Mouse (Mus musculus): ENCODE results near the gene Ang.

The Ang gene

DNA sequence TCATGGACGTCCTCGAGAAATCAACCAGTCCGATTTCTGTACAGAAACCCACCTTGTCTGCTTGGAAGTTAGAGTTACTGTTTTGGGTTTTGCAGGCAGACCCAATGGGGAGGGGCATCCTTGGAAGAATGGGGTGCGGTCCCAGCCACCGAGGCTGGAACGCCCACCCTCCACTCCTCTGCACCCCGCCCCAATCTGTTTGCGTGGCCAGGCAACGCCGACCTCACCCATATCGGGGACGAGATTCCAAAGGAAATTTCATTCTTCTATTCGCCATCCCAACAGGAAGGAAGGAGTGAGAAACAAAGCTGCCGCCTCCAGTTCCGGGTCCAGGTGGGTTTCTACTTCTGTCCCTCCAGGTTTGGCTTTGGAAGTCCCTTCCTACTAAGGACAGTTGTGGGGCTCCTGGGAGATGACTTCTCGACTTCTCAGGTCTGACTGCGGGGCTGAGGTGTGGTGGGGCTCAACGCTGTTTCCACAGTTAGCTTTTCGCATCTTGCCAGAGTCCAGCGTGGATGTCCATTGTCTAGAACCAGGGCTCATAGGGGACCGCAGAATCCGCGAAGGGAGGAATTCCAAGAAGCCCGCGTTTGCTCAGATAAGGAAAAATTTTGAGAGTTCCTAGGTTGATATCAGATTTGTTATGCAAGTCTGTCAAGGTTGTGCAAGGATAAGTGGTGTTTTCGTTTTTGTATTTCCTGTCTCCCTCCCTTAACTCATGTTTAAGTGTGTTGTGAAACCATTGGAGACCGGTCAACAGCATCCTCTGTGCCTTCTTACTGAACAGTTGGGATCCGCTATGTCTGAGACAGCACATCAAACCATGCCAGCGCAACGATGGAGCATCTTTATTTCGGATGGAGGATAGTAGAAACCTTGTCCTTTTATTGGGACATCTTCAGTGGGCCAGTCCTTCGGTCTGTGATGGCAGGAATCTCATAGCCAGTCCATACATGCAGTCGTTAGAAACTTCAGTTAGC is at the start of gene Ang, which contains the start of gene Rnase4:
Gene Ang (plus strand): TSS at position 230 of the 980 bp plus-strand sequence.
Gene Rnase4 (plus strand): TSS at position 157 of the 980 bp plus-strand sequence.
- DNase-seq = peak; percentile 79 to 85

DNA sequence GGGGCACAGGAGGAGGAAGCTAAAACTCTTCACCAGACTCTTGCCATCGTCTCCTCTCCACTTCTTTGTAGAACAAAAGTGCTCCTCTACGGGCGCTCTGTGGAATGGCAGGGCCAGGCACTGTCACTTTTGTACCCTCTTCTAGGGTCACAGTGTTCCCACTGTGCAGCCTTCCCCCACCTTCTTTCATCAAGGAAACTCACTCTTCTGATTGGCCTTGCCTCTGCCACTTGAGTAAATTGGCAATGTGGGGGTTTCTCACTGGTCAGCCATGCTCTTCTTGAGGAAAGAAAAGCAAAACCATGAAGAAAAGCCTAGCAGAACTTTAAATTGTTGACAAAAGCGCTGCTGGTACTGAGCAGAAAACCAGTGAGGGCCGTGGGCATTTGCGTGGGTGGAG is 49.2 kb upstream of the Ang start, which contains the start of gene Rnase9:
Gene Rnase9 (minus strand): TSS at position 101 of the 400 bp plus-strand sequence.
- no peak for DNase-seq

DNA sequence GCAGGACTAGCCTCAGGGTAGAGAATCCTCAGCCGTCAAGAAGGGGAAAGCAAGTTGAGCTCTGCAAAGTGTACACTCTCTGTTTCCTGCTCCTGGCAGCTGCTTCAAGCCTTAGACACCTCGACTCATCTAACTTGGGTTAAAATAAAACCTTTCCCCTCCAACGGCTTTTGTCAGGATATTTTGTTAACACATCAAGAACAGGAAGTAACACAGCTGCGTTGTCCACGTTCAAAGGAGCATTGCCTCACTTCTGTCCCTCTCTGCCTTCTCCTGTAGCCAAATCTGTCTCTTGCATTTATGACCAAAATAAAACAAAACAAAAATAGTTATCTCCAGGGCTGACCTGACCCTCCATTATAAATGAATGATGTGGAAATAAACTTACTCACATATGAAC is 43.1 kb upstream of the Ang start:
- DNase-seq = peak in 1 of 2 experiments; percentile 34

DNA sequence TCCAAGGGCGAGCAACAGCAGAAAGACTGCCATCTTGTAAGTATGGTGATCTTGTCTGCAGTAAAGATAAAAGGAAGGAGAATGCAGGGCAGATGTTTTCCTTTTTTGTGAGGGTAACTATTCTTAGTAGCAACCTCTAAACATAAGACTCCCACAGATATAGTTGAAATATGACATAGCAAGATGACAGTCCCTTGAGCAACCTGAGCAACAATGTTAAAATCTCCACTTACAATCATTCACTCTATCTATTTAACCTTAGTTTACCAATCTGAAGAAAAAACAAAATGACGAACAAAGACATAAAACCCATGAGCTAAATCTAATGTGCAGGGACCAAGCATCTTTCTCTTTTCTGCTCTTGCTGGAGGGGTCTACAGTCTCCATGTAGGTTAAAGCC is 40.9 kb upstream of the Ang start, which contains the start of gene Rnase11:
Gene Rnase11 (minus strand): TSS at position 101 of the 400 bp plus-strand sequence.
- DNase-seq = no peak

DNA sequence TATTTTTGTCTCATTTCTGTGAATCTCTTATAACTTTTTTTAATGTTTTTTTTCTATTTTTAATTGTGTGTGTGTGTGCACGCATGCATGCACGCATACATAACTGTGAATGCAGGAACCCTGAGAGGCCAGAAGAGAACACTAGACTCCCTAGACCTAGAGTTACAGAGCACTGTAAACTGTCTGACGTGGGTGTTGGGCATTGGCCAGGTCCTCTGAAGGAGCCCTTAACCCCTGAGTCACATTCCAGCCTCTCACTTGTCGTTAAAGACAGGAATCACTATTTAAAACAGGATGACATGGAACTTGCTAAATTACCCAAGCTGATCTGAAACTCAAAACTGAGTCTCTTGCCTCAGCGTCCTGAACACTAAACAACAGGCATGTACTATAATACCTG is 39.0 kb upstream of the Ang start:
- DNase-seq = no peak

DNA sequence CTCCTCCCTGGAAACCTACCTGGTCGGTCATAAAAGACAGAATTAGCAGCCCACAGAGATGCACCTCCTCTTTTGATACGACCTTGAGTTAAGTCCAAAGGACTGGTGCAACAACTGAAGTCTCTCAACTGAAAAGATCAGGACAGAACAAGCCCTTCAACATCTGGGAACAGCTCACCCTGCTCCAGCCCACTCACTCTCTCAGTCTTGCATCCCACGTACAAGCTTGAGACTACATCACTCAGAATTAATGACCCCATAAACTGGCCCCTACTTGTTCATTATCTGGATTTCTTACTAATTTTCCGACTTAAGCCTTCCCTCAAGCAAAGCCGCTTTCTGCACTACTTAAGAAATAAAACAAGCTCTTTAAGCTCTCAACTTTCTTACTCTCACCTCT is 37.8 kb upstream of the Ang start:
- DNase-seq = no peak

DNA sequence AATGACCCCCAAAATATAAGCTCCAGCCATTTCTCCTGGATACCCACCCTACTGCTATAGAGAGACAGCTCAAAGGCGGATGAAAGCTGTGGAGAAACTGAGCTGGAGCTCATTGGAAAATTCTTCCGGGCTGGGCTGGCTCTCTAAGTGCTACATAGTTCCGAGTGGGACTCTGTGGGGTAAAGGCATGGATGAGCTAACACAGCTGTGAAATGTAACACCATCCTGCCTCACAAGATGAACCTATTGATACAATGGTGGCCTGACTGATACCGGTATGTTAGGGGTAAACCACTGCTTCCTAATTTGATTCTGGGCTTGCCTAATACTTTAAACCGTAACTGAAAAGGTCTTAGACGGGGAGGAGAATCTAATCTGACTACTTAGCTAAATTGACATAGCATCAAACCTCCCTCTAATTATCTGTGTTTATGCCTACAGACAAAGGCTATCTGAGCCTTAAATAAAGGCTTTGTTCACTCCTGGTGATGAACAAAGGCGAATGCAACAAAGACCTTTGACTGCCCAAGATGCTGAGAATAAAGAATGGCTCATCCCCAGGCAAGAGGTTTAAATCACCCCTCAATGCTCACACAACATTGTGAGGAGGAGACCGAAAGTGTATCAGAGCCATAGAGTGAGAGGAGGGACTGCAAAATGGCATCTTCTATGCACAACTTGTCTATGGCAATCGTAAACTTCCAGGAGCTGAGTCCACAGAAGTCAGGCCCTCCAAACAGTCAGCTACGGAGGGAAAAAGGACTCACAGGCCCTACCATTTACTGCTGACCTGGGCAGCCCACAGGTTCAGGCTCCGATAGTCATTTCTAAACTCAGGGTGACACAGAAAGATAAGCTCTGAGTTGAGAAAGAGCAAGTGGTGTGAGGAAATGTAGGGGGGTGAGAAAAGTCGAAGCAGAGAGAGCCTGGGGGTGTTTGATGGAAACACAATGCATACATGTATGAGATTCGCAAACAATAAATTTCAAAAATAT is 36.4 kb upstream of the Ang start:
- DNase-seq = no peak

DNA sequence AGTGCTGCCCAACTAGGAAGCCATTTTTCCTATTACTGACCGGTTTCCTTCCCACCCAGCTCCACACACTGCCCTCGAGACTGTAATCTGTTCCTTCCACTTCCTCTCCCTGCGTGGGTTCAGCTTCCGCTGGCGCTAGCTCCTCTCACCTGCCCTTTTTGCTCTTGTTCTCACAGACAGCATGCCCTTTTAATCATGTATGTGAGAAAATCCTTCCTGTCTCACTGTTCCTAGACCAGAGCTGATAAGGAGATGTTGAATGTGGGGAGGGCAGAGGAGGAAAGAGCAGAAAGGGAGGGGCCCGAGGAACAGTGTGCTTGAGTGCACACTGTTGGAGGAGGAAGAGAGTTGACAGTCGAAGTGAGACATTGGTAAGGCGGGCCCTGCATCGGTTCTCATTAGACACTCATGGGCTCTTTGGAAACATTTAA is 33.5 kb upstream of the Ang start, which contains the start of gene Rnase12:
Gene Rnase12 (minus strand): TSS at position 261 of the 431 bp plus-strand sequence.
- no peak for DNase-seq

DNA sequence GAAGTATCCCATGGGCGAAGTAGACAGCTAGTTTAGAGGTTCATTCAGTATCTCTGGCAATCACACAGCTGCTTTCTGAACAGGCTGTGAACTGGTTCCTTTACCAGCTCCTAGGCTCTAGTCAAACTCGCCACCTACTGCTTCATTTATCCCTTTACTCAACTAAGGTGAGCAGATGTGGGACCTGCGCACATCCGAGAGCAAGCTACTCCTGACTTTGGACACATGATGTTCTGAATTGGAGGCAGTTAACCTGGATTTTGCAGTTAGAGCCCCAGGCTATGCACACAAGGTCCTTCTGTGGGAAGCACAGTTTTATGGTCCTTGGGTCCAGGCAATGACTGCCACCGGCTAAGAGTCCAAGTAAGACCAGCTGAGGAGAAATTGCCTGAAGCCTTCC is 30.2 kb upstream of the Ang start:
- DNase-seq = no peak

DNA sequence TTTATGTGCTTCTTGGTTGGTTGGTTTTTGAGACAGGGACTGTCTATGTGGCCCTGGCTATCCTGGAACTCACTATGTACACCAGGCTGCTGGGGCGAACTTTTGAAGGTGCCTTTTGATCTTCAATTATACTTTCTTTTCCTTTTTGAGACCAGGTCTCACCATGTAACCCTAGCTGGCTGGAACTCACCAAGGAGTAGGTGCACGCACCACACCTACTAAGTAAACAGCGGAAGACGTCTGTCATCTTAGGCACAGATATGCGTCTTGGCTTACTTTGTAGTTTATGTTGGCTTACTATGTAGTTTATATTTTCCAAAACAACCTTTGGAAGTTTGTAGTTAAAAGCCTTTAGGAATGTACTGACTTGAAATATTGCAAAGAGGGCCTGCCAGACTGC is 22.0 kb upstream of the Ang start:
- no peak for DNase-seq

DNA sequence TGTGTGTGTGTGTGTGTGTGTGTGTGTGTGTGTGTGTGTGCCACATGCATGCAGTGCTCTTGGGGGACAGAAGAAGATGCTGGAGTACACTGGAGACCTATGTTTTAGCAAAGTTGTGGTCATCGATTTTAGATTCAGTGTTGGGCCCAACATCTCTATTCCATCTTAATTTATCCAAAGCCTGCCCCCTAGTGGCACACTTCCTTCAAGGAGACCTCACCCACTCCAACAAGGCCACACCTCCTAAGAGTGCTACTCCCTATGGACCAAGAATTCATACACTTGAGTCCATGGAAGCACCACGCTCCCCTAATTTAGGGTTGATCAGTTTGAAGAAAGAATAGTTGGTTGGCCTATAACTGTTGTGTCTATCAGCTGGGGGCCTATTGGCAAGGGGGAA is 21.3 kb upstream of the Ang start:
- DNase-seq = peak in 1 of 2 experiments; percentile 63

DNA sequence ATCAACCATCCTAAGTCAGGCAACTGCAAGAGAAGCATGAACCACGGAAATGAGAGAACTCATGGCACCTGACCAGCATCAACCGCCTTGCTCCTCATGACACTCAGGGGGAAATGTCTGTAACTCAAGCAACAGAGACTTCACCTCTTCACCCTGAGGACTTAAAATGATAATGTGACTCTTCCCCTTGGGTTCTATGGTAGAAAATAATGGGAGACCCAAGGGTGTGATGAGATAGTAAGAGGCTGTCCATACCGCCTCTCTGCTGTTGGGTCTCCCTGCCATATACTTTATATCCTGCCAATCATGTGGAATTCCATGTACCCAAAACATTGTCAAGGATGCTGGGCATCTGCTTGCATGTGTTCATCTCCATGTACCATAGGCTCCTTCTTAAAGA is 16.6 kb upstream of the Ang start, which contains the start of gene Olfr750:
Gene Olfr750 (minus strand): TSS at position 101 of the 400 bp plus-strand sequence.
- no peak for DNase-seq

DNA sequence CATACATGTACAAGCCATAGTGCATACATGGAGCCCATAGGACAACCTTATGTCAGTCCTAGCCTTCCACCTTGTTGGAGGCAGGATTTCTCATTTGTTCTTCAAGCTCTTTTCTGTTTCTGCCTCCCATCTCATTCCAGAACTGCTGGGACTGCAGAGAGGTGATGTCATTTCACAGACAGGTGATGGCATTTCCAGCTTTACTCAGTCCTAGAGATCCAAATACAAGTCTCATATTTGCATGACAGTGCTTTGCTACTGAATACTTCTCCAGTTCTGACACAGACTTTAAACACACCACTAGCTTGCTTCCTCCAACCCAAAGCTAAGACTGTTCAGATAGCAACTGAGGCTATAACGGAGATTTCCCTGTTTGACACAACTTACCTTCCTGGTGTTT is 11.8 kb upstream of the Ang start:
- DNase-seq = no peak

DNA sequence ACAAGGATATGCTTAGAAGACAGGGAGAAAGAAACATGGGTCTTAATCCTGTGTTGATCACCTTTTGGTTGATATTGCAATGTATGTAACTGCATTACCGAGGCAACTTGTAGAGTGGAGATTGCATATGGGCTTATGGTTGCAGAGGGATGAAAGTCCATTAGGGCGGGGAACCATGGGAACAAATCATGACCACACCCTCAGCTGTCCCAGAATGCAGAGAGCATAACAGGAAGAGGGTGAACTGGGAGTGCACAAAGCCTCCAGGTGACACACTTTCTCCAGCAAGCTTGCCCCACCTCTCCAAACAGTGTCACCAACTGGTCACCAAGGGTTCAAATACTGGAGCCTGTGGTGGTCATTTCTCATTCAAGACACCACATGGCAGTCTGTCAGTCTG is 9.9 kb upstream of the Ang start:
- no peak for DNase-seq

DNA sequence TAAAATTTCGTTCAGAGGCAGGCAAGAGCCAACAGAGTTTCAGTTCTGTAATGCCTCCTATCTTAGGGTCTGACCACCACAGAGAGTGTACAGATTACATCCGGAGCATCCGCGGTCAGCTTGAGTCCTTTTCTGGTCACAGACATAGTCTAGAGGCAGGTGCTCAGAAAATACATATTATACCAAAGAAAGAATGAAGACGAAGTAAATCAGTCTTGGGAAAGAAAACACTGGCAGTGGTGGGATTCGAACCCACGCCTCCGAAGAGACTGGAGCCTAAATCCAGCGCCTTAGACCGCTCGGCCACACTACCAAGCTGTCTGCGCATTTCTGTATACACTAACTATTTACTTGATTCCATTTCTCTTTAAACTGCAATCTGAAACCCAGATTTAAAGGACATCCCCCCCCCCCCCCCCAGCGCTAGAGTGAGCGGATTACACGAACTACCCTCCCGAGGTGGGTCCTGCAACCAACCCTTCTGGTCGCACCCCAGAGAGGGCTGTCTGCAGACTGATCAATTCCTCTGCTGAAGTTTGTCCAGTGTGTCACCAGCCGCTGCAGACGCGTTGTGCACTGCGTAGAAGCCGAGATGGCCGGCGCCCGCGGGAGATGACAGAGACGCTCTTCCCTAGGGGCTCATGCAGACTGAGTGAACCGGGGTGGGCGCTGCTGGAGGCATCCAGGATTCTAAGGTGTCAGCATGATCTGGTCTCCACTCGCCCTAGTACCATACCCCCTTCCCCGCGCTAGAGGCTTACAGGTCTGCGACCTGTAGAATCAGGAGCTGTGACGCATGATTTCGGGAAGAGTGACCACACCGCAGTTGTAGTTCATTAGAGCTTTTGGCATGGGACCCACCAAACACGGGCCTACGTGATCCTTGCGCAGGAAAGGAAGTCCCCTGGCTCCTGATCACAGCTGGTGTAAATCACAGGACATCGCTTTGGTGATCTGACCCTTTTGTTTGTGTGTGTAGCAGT is 8.1 kb upstream of the Ang start:
- DNase-seq = peak; percentile 55 to 62

DNA sequence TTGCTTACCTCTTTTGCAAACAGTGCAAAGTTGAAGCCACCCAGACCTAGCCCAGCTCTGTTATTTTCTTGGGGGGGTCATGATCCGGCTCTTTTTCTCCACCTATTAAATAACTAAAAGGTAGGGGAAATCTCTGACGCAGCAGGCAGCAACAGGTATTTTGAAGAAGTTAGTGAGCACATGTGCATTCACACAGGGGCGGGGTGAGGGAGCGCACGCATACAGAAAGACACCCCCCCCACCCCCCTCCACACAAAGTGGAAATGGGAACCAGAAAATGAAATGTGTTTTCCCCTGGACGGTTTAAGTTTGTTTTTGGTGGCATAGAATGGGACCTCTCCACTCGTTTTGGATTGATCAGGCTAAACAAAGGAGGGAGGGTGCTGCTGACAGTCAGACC is 7.1 kb upstream of the Ang start:
- DNase-seq = no peak

DNA sequence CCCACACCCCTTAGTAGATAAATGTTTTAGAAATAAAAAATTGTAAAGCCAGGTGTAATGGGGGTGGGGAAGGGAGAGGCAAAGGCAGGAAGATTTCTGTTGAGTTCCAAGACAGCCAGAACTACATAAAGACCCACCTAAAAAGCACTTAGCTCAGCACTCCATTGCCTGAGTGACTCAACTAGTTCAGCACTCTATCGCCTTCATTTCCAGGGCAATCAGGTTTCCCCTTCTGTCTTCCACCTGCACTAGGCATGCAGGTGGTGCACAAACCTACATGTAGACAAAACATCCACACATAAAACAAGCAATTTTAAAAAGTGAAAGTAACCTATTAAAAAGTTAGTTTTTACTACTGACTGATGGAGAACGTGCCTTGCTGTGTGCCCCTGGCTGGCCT is 5.9 kb upstream of the Ang start:
- DNase-seq = no peak

DNA sequence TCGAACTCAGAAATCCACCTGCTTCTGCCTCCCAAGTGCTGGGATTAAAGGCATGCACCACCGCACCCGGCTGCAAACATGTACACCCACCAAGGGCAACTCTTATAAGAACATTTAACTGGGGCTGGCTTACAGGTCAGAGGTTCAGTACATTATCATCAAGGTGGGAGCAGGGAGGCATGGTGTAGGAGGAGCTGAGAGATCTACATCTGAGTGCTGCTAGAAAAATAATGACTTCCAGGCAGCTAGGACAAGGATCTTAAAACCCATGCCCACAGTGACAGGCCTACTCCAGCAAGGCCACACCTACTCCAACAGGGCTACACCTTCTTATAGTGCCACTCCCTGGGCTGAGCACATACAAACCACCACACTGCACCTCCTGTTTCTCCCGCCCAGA is 5.0 kb upstream of the Ang start:
- DNase-seq = no peak

DNA sequence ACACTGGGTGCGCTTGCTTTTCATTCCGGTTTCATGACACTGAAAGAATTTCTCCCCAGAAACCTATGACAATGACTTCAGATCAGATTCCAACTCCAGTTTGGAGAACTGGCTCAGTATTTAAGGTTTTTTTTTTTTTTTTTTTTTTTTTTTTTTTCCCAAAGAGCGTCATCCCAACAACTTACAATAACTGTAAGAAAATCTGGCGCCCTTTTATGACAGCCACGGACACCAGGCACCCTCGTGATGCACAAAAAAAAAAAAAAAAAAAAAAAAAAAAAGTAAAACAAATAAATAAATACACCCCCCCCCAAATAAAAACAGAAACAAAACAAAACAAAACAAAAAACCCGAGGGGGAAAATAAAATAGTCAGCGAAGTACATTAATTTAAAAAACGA is 3.2 kb upstream of the Ang start:
- DNase-seq = no peak

DNA sequence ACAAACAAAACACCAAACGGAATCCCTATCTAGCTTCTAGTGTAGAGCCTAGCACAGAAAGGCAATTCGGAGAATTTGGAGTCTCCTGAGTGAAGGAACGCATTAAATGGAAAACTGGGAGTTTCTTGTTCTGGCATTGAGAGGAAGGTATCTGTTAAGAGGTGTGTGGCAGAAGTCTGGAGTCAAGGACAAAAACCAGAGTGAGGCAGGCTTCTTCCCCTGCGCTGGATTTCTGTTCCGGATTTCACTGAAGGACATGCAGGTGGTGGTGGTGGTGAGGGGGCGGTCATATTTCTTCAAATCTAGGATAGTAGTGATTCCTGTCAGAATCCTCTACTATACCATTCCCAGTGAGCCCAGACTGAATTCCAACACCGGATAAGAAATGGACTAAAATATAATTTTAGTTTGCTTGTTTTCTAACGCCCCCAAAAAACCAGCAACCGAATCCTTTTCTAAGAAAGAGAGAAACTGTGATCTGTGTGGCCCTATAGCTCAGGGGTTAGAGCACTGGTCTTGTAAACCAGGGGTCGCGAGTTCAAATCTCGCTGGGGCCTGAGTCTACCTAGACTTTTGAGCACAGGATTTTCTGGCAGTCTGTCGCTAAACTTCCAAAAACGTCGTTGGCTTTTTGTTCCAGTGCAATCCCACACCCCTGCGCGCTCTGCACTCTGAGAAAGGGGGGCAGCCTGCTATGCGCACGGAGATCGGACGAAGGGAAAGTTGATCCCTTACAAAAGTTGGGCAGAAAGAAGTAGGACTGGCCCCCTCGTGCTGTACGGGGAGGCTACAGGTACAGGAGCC is 2.6 kb upstream of the Ang start:
- DNase-seq = peak; percentile 79 to 84

Measured in lung, postnatal 4 days (tissue).